Mouse (Mus musculus) intestine, postnatal 0 days (tissue): ENCODE data around the gene St3gal3. TPM values are rescaled to one million over a fixed set of nuclear protein-coding genes. Genes with fewer than 3 reads are reported as not detected.

ENCODE experiments used
- ATAC-seq: fragments of 200-750 bp; cut with Nextera tagmentation; 2 replicates; pipeline ENCODE4 v1.8.0; 2017; ENCODE audit warnings: mild to moderate bottlenecking, moderate TSS enrichment, moderate library complexity
- H3K27ac ChIP-seq: fragments of 300-500 bp; sonication (generic); 2 replicates; pipeline ENCODE4 v1.5.1; 2014; ENCODE audit warnings: mild to moderate bottlenecking, low read depth, low read length, moderate library complexity
- H3K27me3 ChIP-seq: fragments of 300-500 bp; sonication (generic); replicated peaks from 2 replicates; pipeline ENCODE4 v1.6.1; 2014; ENCODE audit warnings: low read length, mixed read lengths; ENCODE audit not compliant: control insufficient read depth, insufficient read depth
- H3K36me3 ChIP-seq: fragments of 300-500 bp; sonication (generic); 2 replicates; pipeline ENCODE4 v1.6.1; 2014; ENCODE audit warnings: mild to moderate bottlenecking, moderate library complexity; ENCODE audit not compliant: control insufficient read depth, insufficient read depth
- H3K4me1 ChIP-seq: fragments of 300-500 bp; sonication (generic); replicated peaks from 2 replicates; pipeline ENCODE4 v1.6.1; 2014; ENCODE audit warnings: antibody characterized with exemption, low read length, mixed read lengths; ENCODE audit not compliant: control insufficient read depth, insufficient read depth
- H3K4me2 ChIP-seq: fragments of 300-500 bp; sonication (generic); replicated peaks from 2 replicates; pipeline ENCODE4 v1.6.1; 2014; ENCODE audit warnings: low read depth, mild to moderate bottlenecking, moderate library complexity
- H3K4me3 ChIP-seq: fragments of 300-500 bp; sonication (generic); 2 replicates; pipeline ENCODE4 v1.5.1; 2014; ENCODE audit warnings: low read depth, low read length
- H3K9ac ChIP-seq: fragments of 300-500 bp; sonication (generic); 2 replicates; pipeline ENCODE4 v1.6.1; 2014; ENCODE audit warnings: mild to moderate bottlenecking, low read depth, low read length
- H3K9me3 ChIP-seq: fragments of 300-500 bp; sonication (generic); 2 replicates; pipeline ENCODE4 v1.6.1; 2016; ENCODE audit warnings: mixed run types; ENCODE audit not compliant: control insufficient read depth
- CTCF ChIP-seq: sonication (generic); IDR thresholded peaks from 2 replicates; pipeline ENCODE4 v1.5.1; 2016; ENCODE audit warnings: low read depth, mild to moderate bottlenecking, control low read depth, antibody characterized with exemption, moderate library complexity
- WGBS: fragments of 180-500 bp; shearing (Covaris S2); extraction: QIAGEN DNeasy Blood & Tissue Kit; methylation state at CpG from one replicate; pipeline ENCODE4 v1.1.7; 2014; 5-methylcytosine and 5-hydroxymethylcytosine counted together
- polyA plus RNA-seq: library from polyadenylated mRNA; unstranded; fragments of >200 nt; fragmentation: Nextera tagmentation; extraction: Ambion mirVana; gene quantifications from 2 replicates; pipeline ENCODE4 v1.2.1, GENCODE M21; 2015

St3gal3 gene
- polyA plus RNA-seq, 1 experiment from 2014 or later = 15.6 TPM

GRCm38 (mm10) chr4:117980161-117980560, 154.6 kb downstream of the St3gal3 start:
- no peak overlapping the region for H3K9ac ChIP-seq
- no peak for ATAC-seq
- no peak for TF ChIP-seq CTCF
- no peak overlapping the region for H3K27ac ChIP-seq
- H3K27me3 ChIP-seq = no peaks in the 10 kb centered on the region
- no peaks in the 10 kb centered on the region for H3K4me1 ChIP-seq
- WGBS = 82% methylated on average over 4 of the region's 4 CpGs
- no peak overlapping the region for H3K4me3 ChIP-seq
- no peak overlapping the region for H3K4me2 ChIP-seq
- peaks cover 15% of the 10 kb centered on the region for H3K36me3 ChIP-seq
- H3K9me3 ChIP-seq = no peaks in the 10 kb centered on the region

DNA sequence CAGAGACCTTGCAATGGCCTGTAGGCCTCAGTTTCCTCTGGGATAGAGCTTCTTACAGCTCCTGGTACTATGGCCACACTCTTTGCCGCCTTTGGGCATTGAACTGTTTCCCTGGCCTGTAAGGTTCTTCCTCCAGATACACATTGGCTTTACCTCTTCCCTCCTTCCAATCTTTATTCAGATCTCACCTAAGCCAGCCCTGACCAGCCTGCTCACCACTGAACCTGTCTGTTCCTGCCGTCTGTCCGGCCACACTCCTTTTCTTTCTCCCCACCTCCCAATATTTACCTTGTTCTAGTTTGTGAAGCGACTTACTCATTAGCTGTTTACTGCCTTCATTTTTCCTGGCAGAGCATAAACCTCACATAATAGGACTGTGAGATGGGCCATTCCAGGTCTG, 155.5 kb downstream of the St3gal3 start:
- Histone ChIP-seq H3K36me3 (peaks cover 11% of the 10 kb centered on the region), H3K4me1 (no peaks in the 10 kb centered on the region), H3K27me3 (no peaks in the 10 kb centered on the region), H3K9ac (no peak overlapping the region), H3K4me3 (no peak overlapping the region), H3K4me2 (no peak overlapping the region), H3K9me3 (no peaks in the 10 kb centered on the region), H3K27ac (no peak overlapping the region)
- ATAC-seq = no peak
- 96% methylated on average over 4 of the region's 4 CpGs for WGBS
- TF ChIP-seq CTCF = no peak

DNA sequence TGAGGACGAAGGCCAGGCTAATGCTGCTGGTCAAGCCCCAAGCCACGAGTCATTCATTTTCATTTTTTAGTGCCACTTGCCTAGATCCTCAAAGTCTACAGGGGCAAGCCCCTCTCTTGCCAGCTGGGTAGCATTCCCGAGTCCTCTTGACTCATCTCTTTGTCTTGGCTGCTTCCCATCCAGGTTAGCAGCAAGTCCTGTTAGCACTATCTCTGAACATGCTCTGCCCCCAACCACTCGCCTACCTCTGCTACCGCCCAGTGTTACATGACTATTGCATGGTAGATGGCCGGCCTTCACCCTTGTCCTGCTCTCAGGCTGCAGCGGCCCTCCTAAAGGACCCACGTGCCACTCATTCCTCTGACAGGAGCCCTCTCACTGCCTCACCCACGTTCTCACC, 156.4 kb downstream of the St3gal3 start:
- WGBS = 92% methylated on average over 9 of the region's 9 CpGs
- TF ChIP-seq CTCF = no peak
- Histone ChIP-seq H3K4me3 (no peak overlapping the region), H3K4me2 (no peak overlapping the region), H3K36me3 (peaks cover 10% of the 10 kb centered on the region; the same call in 1 of the 2 replicates), H3K27me3 (no peaks in the 10 kb centered on the region), H3K27ac (no peak overlapping the region), H3K4me1 (no peaks in the 10 kb centered on the region), H3K9ac (no peak overlapping the region), H3K9me3 (no peaks in the 10 kb centered on the region)
- ATAC-seq = no peak

- Histone ChIP-seq H3K27me3 (no peaks in the 10 kb centered on the region), H3K27ac (no peak overlapping the region), H3K36me3 (peaks cover 10% of the 10 kb centered on the region; the same call in 1 of the 2 replicates), H3K4me3 (no peak overlapping the region), H3K4me2 (no peak overlapping the region), H3K9ac (no peak overlapping the region), H3K4me1 (no peaks in the 10 kb centered on the region), H3K9me3 (no peaks in the 10 kb centered on the region)
- WGBS = 91% methylated on average over 11 of the region's 11 CpGs
- no peak for TF ChIP-seq CTCF
- ATAC-seq = no peak
These were observed 156.9 kb downstream of the St3gal3 start for GRCm38 (mm10) chr4:117977841-117978240.

GRCm38 (mm10) chr4:117977371-117977770, 157.3 kb downstream of the St3gal3 start:
- ATAC-seq = no peak
- Histone ChIP-seq H3K9ac (no peak overlapping the region), H3K9me3 (no peaks in the 10 kb centered on the region), H3K27me3 (no peaks in the 10 kb centered on the region), H3K4me3 (no peak overlapping the region), H3K4me1 (no peaks in the 10 kb centered on the region), H3K4me2 (no peak overlapping the region), H3K27ac (no peak overlapping the region), H3K36me3 (peaks cover 10% of the 10 kb centered on the region; the same call in 1 of the 2 replicates)
- no peak for TF ChIP-seq CTCF
- WGBS = 73% methylated on average over 9 of the region's 9 CpGs

GRCm38 (mm10) chr4:117975820-117976219, 158.9 kb downstream of the St3gal3 start:
- no peak for ATAC-seq
- WGBS = 68% methylated on average over 1 of the region's 1 CpGs
- no peak for TF ChIP-seq CTCF
- H3K9ac ChIP-seq = no peak overlapping the region
- no peaks in the 10 kb centered on the region for H3K4me1 ChIP-seq
- H3K4me2 ChIP-seq = no peak overlapping the region
- no peaks in the 10 kb centered on the region for H3K27me3 ChIP-seq
- H3K36me3 ChIP-seq = peaks cover 10% of the 10 kb centered on the region; the same call in 1 of the 2 replicates
- no peak overlapping the region for H3K4me3 ChIP-seq
- H3K9me3 ChIP-seq = no peaks in the 10 kb centered on the region
- H3K27ac ChIP-seq = no peak overlapping the region

GRCm38 (mm10) chr4:117974719-117975118, 160.0 kb downstream of the St3gal3 start:
- TF ChIP-seq CTCF = no peak
- no peak overlapping the region for H3K9ac ChIP-seq
- no peaks in the 10 kb centered on the region for H3K4me1 ChIP-seq
- ATAC-seq = no peak
- H3K27me3 ChIP-seq = no peaks in the 10 kb centered on the region
- H3K4me2 ChIP-seq = no peak overlapping the region
- H3K4me3 ChIP-seq = no peak overlapping the region
- 66% methylated on average over 5 of the region's 5 CpGs for WGBS
- no peaks in the 10 kb centered on the region for H3K9me3 ChIP-seq
- H3K36me3 ChIP-seq = peaks cover 11% of the 10 kb centered on the region; the same call in 1 of the 2 replicates
- no peak overlapping the region for H3K27ac ChIP-seq
